Mouse (Mus musculus): Measurements from ENCODE around the gene Mcemp1.

Mcemp1 gene

DNA sequence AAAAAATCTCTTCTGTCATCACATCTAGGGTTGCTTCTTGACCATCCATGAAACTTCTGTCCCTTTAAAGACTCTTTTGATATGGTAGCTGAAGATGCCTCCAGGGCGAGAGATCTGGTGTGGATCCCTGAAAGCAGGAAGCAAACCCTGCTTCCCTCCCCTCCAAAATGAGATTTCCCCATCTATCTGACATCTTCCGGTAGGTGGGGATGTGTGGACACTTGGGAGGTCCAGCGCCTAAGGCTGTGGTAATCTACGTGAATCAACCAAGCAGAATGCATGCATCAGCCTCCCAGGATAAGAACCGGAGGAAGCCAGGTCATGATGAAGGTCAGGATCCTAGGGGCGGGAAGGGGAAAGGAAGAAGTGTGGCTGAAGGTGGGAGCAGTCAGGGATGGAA, at the start of gene Mcemp1:
Gene Mcemp1, plus strand, starts transcription at position 248 of the 400 bp plus-strand sequence.
- no peak for DNase-seq (ENCODE audit: low spot score)

DNA sequence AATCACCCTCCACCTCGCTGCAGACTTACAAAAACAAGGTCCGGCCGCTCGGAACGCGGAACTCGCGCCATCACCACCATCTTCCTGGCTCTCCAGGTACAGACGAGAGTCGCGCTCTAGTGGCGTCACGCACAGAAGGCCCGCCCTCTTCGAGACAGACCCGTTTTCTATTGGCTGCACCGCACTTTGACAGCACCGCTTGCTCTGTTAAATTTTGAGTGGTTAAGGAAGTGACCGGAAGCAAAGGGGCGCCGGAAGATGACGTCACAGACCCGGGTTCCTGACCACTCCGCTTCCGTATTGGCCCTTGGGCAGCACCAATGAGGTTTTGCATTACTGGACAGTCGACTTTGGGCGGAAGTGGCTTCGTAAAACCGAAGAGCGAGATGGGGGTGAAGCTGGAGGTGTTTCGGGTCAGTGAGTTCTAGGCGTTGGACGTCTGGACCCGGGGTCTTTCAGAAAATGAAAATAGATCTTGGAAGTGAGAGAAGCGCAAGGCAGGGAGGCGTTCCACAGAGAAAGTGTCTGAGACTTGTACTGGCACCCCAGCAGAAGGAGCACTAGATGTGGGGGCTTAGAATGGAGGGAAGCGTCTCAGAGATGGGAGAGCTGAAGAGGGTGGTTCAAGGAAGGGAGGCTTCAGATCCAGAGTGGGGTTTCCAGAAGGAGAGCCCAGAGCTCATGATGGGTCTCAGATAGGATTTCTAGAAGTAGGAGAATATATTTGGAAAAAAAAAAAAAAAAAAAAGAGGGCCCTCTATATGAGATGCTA, 44.2 kb upstream of the Mcemp1 start, which contains the start of the genes Xab2 and Pet100:
Gene Xab2, minus strand, starts transcription at position 118 of the 772 bp plus-strand sequence.
Gene Pet100, plus strand, starts transcription at position 350 of the 772 bp plus-strand sequence.
- peak; percentile 100 for DNase-seq (ENCODE audit: low spot score)

DNA sequence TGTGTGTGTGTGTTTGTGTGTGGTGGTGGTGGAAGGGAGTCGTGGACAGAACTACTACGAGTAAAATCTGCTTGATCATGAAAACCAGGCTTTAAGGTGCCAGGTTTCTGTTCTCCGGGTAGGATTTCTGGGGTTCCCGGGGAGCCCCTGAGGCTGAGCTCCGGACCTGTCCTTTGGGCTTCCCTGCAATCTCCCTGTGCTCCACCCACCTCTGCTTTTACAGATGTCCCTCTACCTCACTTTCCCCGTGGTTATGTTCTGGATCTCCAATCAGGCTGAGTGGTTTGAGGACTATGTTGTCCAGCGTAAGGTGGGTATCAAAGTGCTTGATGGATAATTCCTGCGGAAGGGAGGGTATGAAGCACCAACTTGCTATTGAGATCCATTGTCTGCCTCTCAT, 43.4 kb upstream of the Mcemp1 start:
- DNase-seq (ENCODE audit: low spot score), result no peak

DNA sequence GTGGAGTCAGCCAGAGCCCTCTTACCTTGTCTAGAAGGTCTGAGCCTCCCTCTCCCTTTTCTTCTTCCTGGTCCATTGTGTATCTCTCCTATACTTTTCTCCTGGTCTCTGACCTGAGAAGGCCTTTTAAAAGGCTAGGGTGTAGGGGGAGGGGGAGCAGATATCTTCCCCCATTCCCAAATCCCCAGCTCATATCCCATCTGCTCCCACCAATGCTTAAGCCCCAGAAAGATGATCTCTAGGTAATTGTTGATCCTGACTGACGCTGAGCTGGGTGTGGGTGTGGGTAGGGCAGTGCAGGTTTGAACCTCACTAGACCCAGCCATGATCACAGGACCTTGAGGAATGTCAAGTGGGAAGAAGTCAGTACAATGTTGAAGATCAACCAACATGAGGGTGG, 40.1 kb upstream of the Mcemp1 start, which contains the start of gene Pcp2:
Gene Pcp2, minus strand, starts transcription at position 101 of the 400 bp plus-strand sequence.
- no peak for DNase-seq (ENCODE audit: low spot score)

GRCm38 (mm10) chr8:3626971-3627370, 38.6 kb upstream of the Mcemp1 start:
- no peak for DNase-seq (ENCODE audit: low spot score)

- no peak for DNase-seq (ENCODE audit: low spot score)
Observed at GRCm38 (mm10) chr8:3628014-3628413, 37.5 kb upstream of the Mcemp1 start.

DNA sequence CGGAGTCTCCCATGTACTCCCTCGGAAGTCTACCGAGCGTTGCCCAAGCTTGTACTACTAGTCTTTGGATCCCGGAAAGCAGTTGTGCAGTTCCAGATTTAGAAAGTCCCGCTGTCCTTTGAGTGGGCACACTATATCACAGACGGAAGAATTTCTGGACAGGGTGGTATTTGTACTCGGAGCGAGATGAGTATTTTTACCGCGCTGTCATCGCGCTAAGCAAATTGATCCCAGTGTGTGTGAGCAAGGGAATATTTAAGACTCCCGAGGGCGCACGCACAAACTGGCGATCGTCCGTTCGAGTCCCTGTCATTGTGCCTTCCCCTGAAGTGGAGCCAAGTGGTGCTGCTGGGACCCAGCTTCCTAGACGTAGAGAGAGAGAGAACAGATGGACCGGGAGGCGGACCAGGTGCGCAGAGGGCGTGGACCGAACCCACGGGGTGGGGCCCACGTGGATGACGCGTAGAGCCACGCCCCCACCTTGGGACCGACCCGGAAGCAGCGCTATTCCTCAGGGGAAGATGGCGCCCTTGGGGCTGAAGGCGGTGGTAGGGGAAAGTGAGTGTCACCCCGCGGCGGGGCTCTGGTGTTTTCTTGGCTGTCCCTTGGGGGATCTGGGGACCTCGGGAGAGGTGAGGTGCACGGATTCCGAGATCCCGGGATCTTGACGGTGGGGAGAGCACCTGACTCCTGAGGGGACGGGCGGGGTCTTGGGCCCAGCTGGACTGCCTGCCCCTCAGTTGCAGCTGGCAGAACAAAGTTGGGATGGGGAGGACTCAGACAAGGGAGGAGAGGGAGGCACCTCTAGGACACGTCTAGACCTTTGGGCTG, 34.7 kb upstream of the Mcemp1 start, which contains the start of gene Stxbp2:
Gene Stxbp2, plus strand, starts transcription at position 309 of the 831 bp plus-strand sequence.
- peak; percentile 84 for DNase-seq (ENCODE audit: low spot score)

- DNase-seq (ENCODE audit: low spot score), result peak; percentile 71
Observed at GRCm38 (mm10) chr8:3631478-3631875, 34.1 kb upstream of the Mcemp1 start.

- DNase-seq (ENCODE audit: low spot score), result no peak
Observed at GRCm38 (mm10) chr8:3645804-3646203, 19.8 kb upstream of the Mcemp1 start.

- no peak for DNase-seq (ENCODE audit: low spot score)
Observed at GRCm38 (mm10) chr8:3646824-3647531, 18.6 kb upstream of the Mcemp1 start.

DNA sequence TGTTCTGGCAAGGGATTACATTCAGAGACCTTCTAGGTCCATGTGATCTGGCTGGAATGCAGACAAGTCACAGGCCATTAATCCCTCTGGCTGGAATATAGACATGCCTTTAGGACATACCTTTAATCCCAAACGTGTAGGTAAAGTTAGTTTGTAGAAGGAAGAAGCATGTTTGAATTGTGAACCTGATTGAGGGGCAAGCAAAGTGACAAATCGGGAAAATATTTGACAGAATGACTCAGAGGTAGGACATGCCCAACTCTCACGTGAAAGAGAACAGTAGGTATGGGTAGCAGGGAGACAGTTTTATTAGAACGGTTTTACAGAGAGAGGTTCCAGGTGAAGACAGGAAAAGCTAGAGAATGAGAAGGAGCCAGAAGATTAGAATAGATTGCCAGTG, 18.0 kb upstream of the Mcemp1 start:
- DNase-seq (ENCODE audit: low spot score), result no peak

DNA sequence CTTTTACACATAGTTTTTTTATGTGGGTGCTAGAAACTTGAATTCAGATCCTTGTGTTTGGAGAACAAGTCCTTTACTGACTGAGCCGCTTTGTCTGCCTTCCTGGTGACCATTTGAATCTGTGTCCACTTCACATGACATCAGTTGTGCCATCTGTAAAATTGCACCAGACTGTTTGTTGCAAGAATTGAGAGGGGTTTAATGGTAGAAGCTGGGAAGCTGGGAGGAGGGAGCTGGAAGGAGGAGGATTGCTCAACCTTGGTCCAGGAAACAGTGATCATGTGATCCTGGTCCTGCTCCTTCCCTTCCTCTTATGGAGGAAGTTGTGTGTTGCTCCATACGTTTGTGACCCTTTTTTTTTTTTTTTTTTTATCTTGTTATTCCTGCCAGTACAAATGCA, 17.3 kb upstream of the Mcemp1 start:
- DNase-seq (ENCODE audit: low spot score), result no peak

DNA sequence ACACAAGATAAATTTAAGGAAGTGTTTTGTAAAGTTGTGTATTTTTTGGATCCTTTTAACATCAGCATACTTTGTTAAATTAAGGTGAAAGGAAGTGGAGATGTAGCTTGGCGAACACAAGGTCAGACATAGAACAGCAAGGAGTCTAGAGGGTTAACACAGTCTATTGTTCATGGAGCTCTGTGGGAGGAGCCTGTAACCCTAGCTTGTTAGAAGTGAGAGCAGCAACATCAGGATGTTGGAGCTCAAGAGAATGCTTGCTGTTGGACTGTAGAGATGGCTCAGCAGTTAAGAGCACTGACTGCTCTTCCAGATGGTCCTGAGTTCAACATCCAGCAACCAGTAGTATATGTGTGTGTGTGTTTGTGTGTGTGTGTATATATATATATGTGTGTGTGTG, 16.6 kb upstream of the Mcemp1 start:
- no peak for DNase-seq (ENCODE audit: low spot score)

DNA sequence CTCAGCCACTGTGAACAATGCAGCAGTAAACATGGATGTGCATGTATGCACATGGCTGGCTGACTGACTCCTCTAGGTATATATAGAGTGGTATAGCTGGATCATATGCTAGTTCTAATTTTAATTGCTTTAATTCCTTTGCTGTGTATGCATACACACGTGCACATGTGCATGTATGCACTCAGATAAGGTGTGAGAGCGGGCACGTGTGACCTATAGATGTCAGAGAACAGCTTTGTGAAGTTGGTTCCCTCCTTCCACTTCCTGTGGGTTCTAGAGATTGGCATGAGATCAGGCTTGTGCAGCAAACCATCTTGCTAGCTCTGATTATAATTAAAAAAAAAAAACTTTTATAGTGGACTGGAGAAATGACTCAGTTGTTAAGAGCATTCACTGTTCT, 12.7 kb upstream of the Mcemp1 start:
- DNase-seq (ENCODE audit: low spot score), result no peak

- no peak for DNase-seq (ENCODE audit: low spot score)
Observed at GRCm38 (mm10) chr8:3654726-3655508, 10.6 kb upstream of the Mcemp1 start.

GRCm38 (mm10) chr8:3655526-3655925, 10.0 kb upstream of the Mcemp1 start, which contains the start of gene Retn:
Gene Retn (plus strand): TSS chr8:3655770.
- DNase-seq (ENCODE audit: low spot score), result no peak

DNA sequence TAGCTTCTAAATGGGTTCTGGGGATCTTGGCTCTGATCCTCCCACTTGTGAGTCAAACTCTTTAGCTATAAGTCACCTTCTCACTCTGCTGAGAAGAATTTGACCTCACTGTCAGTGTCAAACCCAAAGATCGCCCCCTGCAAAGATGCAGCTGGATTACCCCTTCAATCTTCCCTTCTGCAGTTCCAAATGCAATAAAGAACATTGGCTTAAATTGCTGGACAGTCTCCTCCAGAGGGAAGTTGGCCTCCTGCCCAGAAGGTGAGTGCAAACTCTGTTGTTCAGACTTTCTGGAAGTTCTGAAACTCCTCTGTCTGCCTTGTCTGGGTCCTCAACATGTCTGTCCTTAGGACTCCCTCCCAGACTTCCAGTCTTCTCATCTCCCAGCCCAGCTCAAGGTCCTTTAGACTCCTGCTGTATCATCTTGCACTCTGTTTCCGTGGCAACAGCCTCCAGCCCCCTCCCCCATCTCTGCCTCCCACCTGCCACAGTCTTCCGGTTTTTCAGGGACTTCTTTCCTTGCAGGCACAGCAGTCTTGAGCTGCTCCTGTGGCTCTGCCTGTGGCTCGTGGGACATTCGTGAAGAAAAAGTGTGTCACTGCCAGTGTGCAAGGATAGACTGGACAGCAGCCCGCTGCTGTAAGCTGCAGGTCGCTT, 8.7 kb upstream of the Mcemp1 start:
- no peak for DNase-seq (ENCODE audit: low spot score)

- no peak for DNase-seq (ENCODE audit: low spot score)
Observed at GRCm38 (mm10) chr8:3660889-3661288, 4.7 kb upstream of the Mcemp1 start.

DNA sequence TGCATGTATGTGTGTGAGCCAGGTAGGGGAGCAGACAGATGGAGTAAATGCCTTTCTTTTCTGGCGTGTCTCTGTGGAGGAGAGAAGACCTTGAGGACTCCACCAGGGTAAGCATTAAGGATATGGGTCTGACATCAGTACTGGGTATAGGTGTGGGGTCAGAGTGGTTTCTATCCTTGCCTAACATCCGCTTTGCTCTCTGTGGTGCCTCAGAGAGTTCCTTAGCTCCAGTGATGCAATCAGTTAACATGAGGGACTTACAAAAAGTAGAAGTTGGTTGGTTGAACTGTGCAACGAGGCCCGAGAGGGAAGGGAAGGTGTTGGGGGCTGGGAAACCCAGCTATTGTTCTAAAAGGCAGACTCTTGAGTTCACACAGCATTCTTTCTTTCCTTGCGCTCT, 1.1 kb upstream of the Mcemp1 start:
- DNase-seq (ENCODE audit: low spot score), result no peak

- no peak for DNase-seq (ENCODE audit: low spot score)
Observed at GRCm38 (mm10) chr8:3670388-3670787, 4.8 kb downstream of the Mcemp1 start.

DNA sequence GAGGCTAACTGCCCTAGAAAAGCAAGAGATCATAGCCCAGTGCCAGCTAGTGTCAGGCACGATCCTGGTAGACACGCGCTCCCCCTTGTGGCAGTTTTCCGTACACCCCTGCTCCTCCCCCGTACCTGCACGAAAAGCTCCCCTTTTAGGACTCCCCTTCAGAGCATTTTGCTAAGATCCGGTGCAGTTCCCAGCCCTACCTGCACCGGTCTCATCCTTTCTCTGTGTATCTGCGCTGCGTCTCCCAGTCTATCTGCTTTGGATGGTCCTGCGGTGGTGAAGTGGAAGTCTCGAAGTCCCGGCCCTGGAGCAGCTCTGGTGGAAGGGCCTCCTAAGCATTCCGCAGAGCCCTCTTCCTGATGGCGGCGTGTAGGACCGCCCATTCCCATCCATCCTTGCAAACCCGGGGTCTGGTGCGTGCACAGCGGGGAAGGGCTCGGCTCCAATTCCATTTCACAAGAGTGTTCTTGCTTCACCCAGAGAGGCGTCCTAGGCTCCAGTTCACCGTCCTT, 6.5 kb downstream of the Mcemp1 start, which contains the start of gene Fcor:
Gene Fcor, minus strand, starts transcription at position 383 of the 512 bp plus-strand sequence.
- DNase-seq (ENCODE audit: low spot score), result peak; percentile 84
